Mouse (Mus musculus) embryo, embryonic 9.5 days (tissue): ENCODE measurements around the gene Nek7.

Source experiments
- DNase-seq: peaks from one replicate; pipeline ENCODE4 v3.0.0-alpha.2; 2017; ENCODE audit errors: extremely low spot score

Gene Nek7

GRCm38 (mm10) chr1:138510566-138510965 is 109.4 kb downstream of the Nek7 start:
- DNase-seq: no peak

GRCm38 (mm10) chr1:138507446-138508043 is 112.4 kb downstream of the Nek7 start:
- no peak for DNase-seq

- DNase-seq: no peak
These were observed 112.9 kb downstream of the Nek7 start for GRCm38 (mm10) chr1:138507014-138507413.

- DNase-seq: no peak
These were observed 115.7 kb downstream of the Nek7 start for GRCm38 (mm10) chr1:138504228-138504627.

- no peak for DNase-seq
These were observed 119.2 kb downstream of the Nek7 start for GRCm38 (mm10) chr1:138500691-138501090.

- DNase-seq: peak; percentile 67
These were observed 119.8 kb downstream of the Nek7 start for GRCm38 (mm10) chr1:138500155-138500554.

GRCm38 (mm10) chr1:138499461-138499860 is 120.5 kb downstream of the Nek7 start:
- peak; percentile 29 for DNase-seq

- no peak for DNase-seq
These were observed 128.4 kb downstream of the Nek7 start for GRCm38 (mm10) chr1:138491382-138492097.

GRCm38 (mm10) chr1:138487569-138487968 is 132.4 kb downstream of the Nek7 start:
- DNase-seq: no peak

- DNase-seq: no peak
These were observed 139.2 kb downstream of the Nek7 start for GRCm38 (mm10) chr1:138480694-138481093.

- DNase-seq: no peak
These were observed 154.6 kb downstream of the Nek7 start for GRCm38 (mm10) chr1:138465352-138465751.

- no peak for DNase-seq
These were observed 158.5 kb downstream of the Nek7 start for GRCm38 (mm10) chr1:138461425-138461824.

GRCm38 (mm10) chr1:138449476-138449851 is 170.5 kb downstream of the Nek7 start:
- DNase-seq: no peak

GRCm38 (mm10) chr1:138448635-138449475 is 171.1 kb downstream of the Nek7 start:
- DNase-seq: no peak

GRCm38 (mm10) chr1:138446846-138447245 is 173.1 kb downstream of the Nek7 start:
- no peak for DNase-seq
